Mouse (Mus musculus) midbrain, embryonic 16.5 days (tissue): ENCODE measurements at regions not wholly inside any gene's neighbourhood (a gene's known extent, or its start where the extent isn't known, plus 50 kb on each side); places are given as distances from the start of the nearest gene placed in this dataset.
"Not testable (repeated sequence)": the region's sequence is repeated elsewhere in the genome, so short reads cannot be mapped to it uniquely, and the experiment has no call there.

ENCODE experiments used
- ATAC-seq: fragments of 200-750 bp; cut with Nextera tagmentation; 2 replicates; pipeline ENCODE4 v1.8.0; 2017; ENCODE audit warnings: moderate TSS enrichment
- H3K27ac ChIP-seq: fragments of 300-500 bp; sonication (generic); 2 replicates; pipeline ENCODE4 v1.5.1; 2014; ENCODE audit warnings: mild to moderate bottlenecking, low read length, mixed read lengths
- H3K27me3 ChIP-seq: fragments of 300-500 bp; sonication (generic); 2 replicates; pipeline ENCODE4 v1.6.1; 2014; ENCODE audit warnings: low read depth, low read length, mixed read lengths; ENCODE audit not compliant: control insufficient read depth, insufficient read depth
- H3K36me3 ChIP-seq: fragments of 300-500 bp; sonication (generic); 2 replicates; pipeline ENCODE4 v1.6.1; 2014; ENCODE audit warnings: mild to moderate bottlenecking, low read length, moderate library complexity, mixed read lengths; ENCODE audit not compliant: control insufficient read depth, insufficient read depth
- H3K4me1 ChIP-seq: fragments of 300-500 bp; sonication (generic); 2 replicates; pipeline ENCODE4 v1.6.1; 2014; ENCODE audit warnings: mild to moderate bottlenecking, low read length, mixed read lengths; ENCODE audit not compliant: control insufficient read depth, insufficient read depth
- H3K4me2 ChIP-seq: fragments of 300-500 bp; sonication (generic); 2 replicates; pipeline ENCODE4 v1.6.1; 2014; ENCODE audit warnings: mild to moderate bottlenecking, low read length, mixed read lengths
- H3K4me3 ChIP-seq: fragments of 300-500 bp; sonication (generic); 2 replicates; pipeline ENCODE4 v1.5.1; 2014; ENCODE audit warnings: low read depth, mild to moderate bottlenecking, low read length, moderate library complexity, mixed read lengths
- H3K9ac ChIP-seq: fragments of 300-500 bp; sonication (generic); 2 replicates; pipeline ENCODE4 v1.6.1; 2014; ENCODE audit warnings: low read depth, low read length, mixed read lengths
- H3K9me3 ChIP-seq: fragments of 300-500 bp; sonication (generic); replicated peaks from 2 replicates; pipeline ENCODE4 v1.6.1; 2014; ENCODE audit warnings: mild to moderate bottlenecking, low read length, mixed read lengths; ENCODE audit not compliant: control insufficient read depth, poor library complexity, severe bottlenecking
- WGBS: fragments of 180-500 bp; shearing (Covaris S2); extraction: QIAGEN DNeasy Blood & Tissue Kit; methylation state at CpG from one replicate; pipeline ENCODE4 v1.1.7; 2014; 5-methylcytosine and 5-hydroxymethylcytosine counted together

- no peaks in the 10 kb centered on the region for H3K36me3 ChIP-seq
- no peaks in the 10 kb centered on the region for H3K4me1 ChIP-seq
- no peak overlapping the region for H3K9ac ChIP-seq
- no peak for ATAC-seq
- no peak overlapping the region for H3K4me2 ChIP-seq
- H3K27me3 ChIP-seq, result no peaks in the 10 kb centered on the region
- H3K4me3 ChIP-seq, result no peak overlapping the region
- H3K9me3 ChIP-seq, result no peaks in the 10 kb centered on the region
- H3K27ac ChIP-seq, result no peak overlapping the region
Measured at GRCm38 (mm10) chr8:63829096-63829495, 123.0 kb downstream of the Sgo2b start.

- no peak overlapping the region for H3K27ac ChIP-seq
- no peak overlapping the region for H3K9ac ChIP-seq
- H3K4me3 ChIP-seq, result no peak overlapping the region
- H3K9me3 ChIP-seq, result no peaks in the 10 kb centered on the region
- no peak for ATAC-seq
- no peaks in the 10 kb centered on the region for H3K27me3 ChIP-seq
- no peaks in the 10 kb centered on the region for H3K36me3 ChIP-seq
- no peak overlapping the region for H3K4me2 ChIP-seq
- no peaks in the 10 kb centered on the region for H3K4me1 ChIP-seq
Measured at GRCm38 (mm10) chr8:63828141-63828540, 123.9 kb downstream of the Sgo2b start.

DNA sequence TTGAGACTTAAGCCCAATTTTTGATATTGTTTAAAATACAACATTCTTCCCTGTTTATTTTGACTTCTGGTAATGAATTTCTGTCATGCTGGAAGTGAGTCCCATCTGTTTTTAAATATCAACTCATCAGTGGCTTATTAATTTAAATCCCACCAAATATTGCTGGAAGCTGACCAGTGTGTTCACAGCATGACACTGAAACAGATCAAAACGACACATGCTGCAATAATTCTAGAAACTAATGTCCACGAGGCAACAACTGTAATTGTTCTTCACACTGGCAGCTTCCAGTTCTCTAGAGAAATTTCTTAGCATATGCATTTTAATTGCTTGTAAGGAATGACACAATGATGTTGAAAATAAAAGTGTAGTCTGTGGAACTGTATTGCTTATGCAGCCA is 167.6 kb downstream of the Sgo2b start:
- H3K4me2 ChIP-seq, result no peak overlapping the region
- H3K27me3 ChIP-seq, result no peaks in the 10 kb centered on the region
- H3K4me3 ChIP-seq, result no peak overlapping the region
- no peaks in the 10 kb centered on the region for H3K36me3 ChIP-seq
- no peak overlapping the region for H3K27ac ChIP-seq
- WGBS, result 30% methylated on average over 2 of the region's 2 CpGs
- no peak overlapping the region for H3K9ac ChIP-seq
- no peaks in the 10 kb centered on the region for H3K9me3 ChIP-seq
- no peak for ATAC-seq
- no peaks in the 10 kb centered on the region for H3K4me1 ChIP-seq

GRCm38 (mm10) chr8:63760891-63761290 is 191.2 kb downstream of the Sgo2b start:
- ATAC-seq, result no peak
- no peak overlapping the region for H3K9ac ChIP-seq
- H3K4me2 ChIP-seq, result no peak overlapping the region
- no peaks in the 10 kb centered on the region for H3K9me3 ChIP-seq
- H3K36me3 ChIP-seq, result no peaks in the 10 kb centered on the region
- H3K4me3 ChIP-seq, result no peak overlapping the region
- H3K27ac ChIP-seq, result no peak overlapping the region
- H3K4me1 ChIP-seq, result no peaks in the 10 kb centered on the region
- no peaks in the 10 kb centered on the region for H3K27me3 ChIP-seq

DNA sequence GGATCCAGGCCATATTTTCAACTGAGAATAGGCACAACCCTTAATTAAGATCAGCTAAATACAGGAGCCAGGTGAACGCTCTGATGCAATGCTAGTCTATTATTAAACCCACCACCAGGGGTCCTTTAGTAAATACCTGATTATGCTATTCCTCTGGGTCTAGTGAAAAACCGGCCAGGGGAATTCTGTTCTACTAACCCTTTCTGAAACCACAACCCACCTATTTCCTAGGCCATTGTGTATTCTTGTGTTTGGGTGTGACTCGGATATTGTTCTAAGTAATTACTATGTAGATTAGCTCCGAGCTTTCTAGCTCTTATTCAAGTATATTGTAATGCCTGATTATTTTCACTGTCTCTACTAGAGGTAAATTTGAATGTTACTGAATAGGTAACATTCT is 192.1 kb downstream of the Sgo2b start:
- H3K4me3 ChIP-seq, H3K4me1 ChIP-seq, ATAC-seq, H3K27ac ChIP-seq, H3K27me3 ChIP-seq, H3K4me2 ChIP-seq, H3K9ac ChIP-seq, H3K36me3 ChIP-seq, H3K9me3 ChIP-seq: not testable (repeated sequence)
- WGBS, result 79% methylated on average over 4 of the region's 4 CpGs

GRCm38 (mm10) chr8:63755236-63755635 is 196.8 kb downstream of the Sgo2b start:
- H3K36me3 ChIP-seq, result no peaks in the 10 kb centered on the region
- H3K4me3 ChIP-seq, result no peak overlapping the region
- ATAC-seq, result peak; percentile 48; the same call in 1 of the 2 replicates
- H3K4me2 ChIP-seq, result no peak overlapping the region
- no peak overlapping the region for H3K9ac ChIP-seq
- H3K27me3 ChIP-seq, result no peaks in the 10 kb centered on the region
- H3K27ac ChIP-seq, result no peak overlapping the region
- H3K9me3 ChIP-seq, result no peaks in the 10 kb centered on the region
- no peaks in the 10 kb centered on the region for H3K4me1 ChIP-seq

DNA sequence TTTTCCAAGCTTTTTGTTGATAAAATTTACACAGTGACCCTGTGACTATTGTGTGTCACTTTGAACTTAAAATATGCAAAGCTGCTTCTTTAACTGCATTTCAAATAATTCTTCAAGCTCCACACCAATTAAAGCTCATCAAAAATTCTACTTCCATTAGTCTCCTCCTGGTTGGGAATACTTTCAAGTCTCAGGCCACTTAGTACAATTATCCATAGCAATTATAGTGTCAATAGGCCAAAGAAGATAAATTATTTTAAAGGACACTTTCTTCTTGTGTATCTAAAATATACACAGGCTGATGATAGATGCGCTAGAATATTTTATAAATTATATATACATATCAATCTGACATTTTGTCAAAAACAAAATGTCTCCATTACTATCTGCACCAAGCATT is 197.2 kb downstream of the Sgo2b start:
- H3K4me1 ChIP-seq, result no peaks in the 10 kb centered on the region
- H3K27ac ChIP-seq, result no peak overlapping the region
- H3K4me2 ChIP-seq, result no peak overlapping the region
- H3K9me3 ChIP-seq, result no peaks in the 10 kb centered on the region
- no peaks in the 10 kb centered on the region for H3K27me3 ChIP-seq
- no peak for ATAC-seq
- H3K4me3 ChIP-seq, result no peak overlapping the region
- H3K9ac ChIP-seq, result no peak overlapping the region
- H3K36me3 ChIP-seq, result no peaks in the 10 kb centered on the region
- WGBS, result 80% methylated on average over 1 of the region's 1 CpGs

GRCm38 (mm10) chr8:63753236-63753635 is 198.8 kb downstream of the Sgo2b start:
- H3K27me3 ChIP-seq, result no peaks in the 10 kb centered on the region
- no peak overlapping the region for H3K4me3 ChIP-seq
- no peak for ATAC-seq
- H3K4me2 ChIP-seq, result no peak overlapping the region
- no peak overlapping the region for H3K27ac ChIP-seq
- H3K9ac ChIP-seq, result no peak overlapping the region
- no peaks in the 10 kb centered on the region for H3K36me3 ChIP-seq
- no peaks in the 10 kb centered on the region for H3K4me1 ChIP-seq
- H3K9me3 ChIP-seq, result no peaks in the 10 kb centered on the region

- ATAC-seq, result no peak
Measured at GRCm38 (mm10) chr8:63734411-63734810, 217.6 kb downstream of the Sgo2b start.

GRCm38 (mm10) chr8:63730741-63731140 is 221.3 kb downstream of the Sgo2b start:
- H3K4me3 ChIP-seq, H3K27ac ChIP-seq, H3K27me3 ChIP-seq, H3K9me3 ChIP-seq, ATAC-seq, H3K9ac ChIP-seq, H3K36me3 ChIP-seq, H3K4me1 ChIP-seq, H3K4me2 ChIP-seq: not testable (repeated sequence)
- 88% methylated on average over 6 of the region's 6 CpGs for WGBS

More at GRCm38 (mm10) chr8:63734411-63734810, 217.6 kb downstream of the Sgo2b start:
- H3K36me3 ChIP-seq, result no peaks in the 10 kb centered on the region
- H3K4me2 ChIP-seq, result no peak overlapping the region
- H3K4me3 ChIP-seq, result no peak overlapping the region
- no peaks in the 10 kb centered on the region for H3K27me3 ChIP-seq
- H3K4me1 ChIP-seq, result no peaks in the 10 kb centered on the region
- no peak overlapping the region for H3K27ac ChIP-seq
- H3K9me3 ChIP-seq, result no peaks in the 10 kb centered on the region
- H3K9ac ChIP-seq, result no peak overlapping the region
